Mouse (Mus musculus): Measurements from ENCODE around the gene Gm8720.
"Not testable (repeated sequence)": the region's sequence is repeated elsewhere in the genome, so short reads cannot be mapped to it uniquely, and the experiment has no call there.

Gm8720 gene

DNA sequence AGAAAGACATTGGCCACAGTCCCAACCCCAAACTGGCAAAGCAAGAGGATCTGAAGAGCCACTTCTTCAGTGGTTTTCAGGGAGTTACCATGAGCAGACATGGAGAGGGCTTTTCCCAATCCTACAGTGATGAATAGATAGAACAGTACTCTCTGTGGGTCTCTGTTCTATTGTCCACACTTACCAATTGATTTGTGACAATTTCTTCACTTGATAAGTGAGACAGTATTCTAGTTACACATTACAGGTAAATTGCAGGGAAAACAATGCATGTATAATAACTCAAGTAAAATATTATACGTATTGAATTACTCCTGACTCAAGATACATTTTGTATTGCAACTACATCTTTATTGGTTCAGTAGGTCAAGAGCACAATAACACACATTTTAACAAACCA, at the start of gene Gm8720:
TSS of gene Gm8720 (minus strand) at position 101 of the 400 bp plus-strand sequence.
- DNase-seq: not testable (repeated sequence)

GRCm38 (mm10) chr7:23055240-23055639, 12.0 kb downstream of the Gm8720 start, which contains the start of gene Vmn1r163:
Vmn1r163 (plus strand) TSS chr7:23055540.
- DNase-seq: not testable (repeated sequence)

- DNase-seq: not testable (repeated sequence)
Observed at GRCm38 (mm10) chr7:23019823-23020222, 47.4 kb downstream of the Gm8720 start, which contains the start of gene Gm4216. Gm4216 (minus strand) TSS chr7:23019923.
